Mouse (Mus musculus): Measurements from ENCODE around the gene Per2.

DNA sequence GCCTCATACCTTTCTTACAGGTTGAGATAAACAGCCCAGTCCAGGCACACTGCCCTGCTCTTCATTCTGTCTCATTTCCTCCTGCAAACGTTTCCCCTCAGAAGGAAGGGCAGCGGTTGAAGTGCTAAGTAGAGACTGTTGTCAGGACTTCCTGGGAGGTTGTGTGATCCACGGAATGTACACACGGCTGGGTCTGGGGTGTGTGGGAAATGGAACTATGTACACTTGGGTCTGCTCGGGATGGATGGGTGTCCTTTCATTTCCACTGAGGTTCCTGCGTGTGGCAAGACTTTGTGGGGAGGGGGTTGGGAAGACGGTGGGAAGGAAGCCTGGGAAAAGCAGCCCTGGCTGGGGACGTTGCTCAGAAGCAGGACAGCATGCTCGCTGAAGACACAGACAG lies 32.7 kb downstream of the Per2 start:
- TF ChIP-seq CTCF (conservative IDR thresholded peaks at IDR 0.05; ENCODE audit: insufficient read depth, insufficient read length, low read depth, low read length) (no peak), POLR2A (IDR thresholded peaks at IDR 0.05; ENCODE audit: low read depth, low read length) (no peak)
